Mouse (Mus musculus) heart, adult 2 months (tissue): ENCODE measurements around the gene Ndufb8. TPM values are rescaled to one million over a fixed set of nuclear protein-coding genes. Genes with fewer than 3 reads are reported as not detected.

ENCODE experiments used
- DNase-seq, 2 experiments: peaks; one replicate each; pipeline ENCODE4 v3.0.0; 2021
- H3K27ac ChIP-seq: fragments of 200-600 bp; 2 replicates; pipeline ENCODE4 v1.8.1; 2022
- H3K27me3 ChIP-seq: fragments of 200-500 bp; 2 replicates; pipeline ENCODE4 v1.6.1; 2012; ENCODE audit warnings: mild to moderate bottlenecking, low read length, inconsistent platforms, mixed read lengths; ENCODE audit not compliant: control insufficient read depth, insufficient read depth
- H3K36me3 ChIP-seq: fragments of 200-500 bp; 2 replicates; pipeline ENCODE4 v1.6.1; 2012; ENCODE audit warnings: low read length, inconsistent platforms; ENCODE audit not compliant: control insufficient read depth, insufficient read depth
- H3K4me1 ChIP-seq: fragments of 200-500 bp; 2 replicates; pipeline ENCODE4 v1.6.1; 2011; ENCODE audit warnings: low read length; ENCODE audit not compliant: control insufficient read depth, insufficient read depth
- H3K4me3 ChIP-seq: fragments of 200-600 bp; 2 replicates; pipeline ENCODE4 v1.8.1; 2022
- H3K79me2 ChIP-seq: fragments of 200-500 bp; replicated peaks from 2 replicates; pipeline ENCODE4 v1.6.1; 2012; ENCODE audit warnings: mild to moderate bottlenecking, inconsistent platforms, low read length, moderate library complexity, mixed read lengths; ENCODE audit not compliant: control insufficient read depth, insufficient read depth
- H3K9ac ChIP-seq: fragments of 200-500 bp; 2 replicates; pipeline ENCODE4 v1.6.1; 2012; ENCODE audit warnings: low read depth, mild to moderate bottlenecking, control low read depth, inconsistent platforms, low read length, mixed read lengths
- CTCF ChIP-seq: fragments of 200-600 bp; IDR thresholded peaks from 2 replicates; pipeline ENCODE4 v1.8.1; 2022; ENCODE audit warnings: antibody characterized with exemption, mild to moderate bottlenecking, moderate library complexity
- EP300 ChIP-seq: fragments of 200-500 bp; IDR thresholded peaks from 2 replicates; pipeline ENCODE4 v1.6.1; 2011; ENCODE audit warnings: low read depth, low read length, control low read depth; ENCODE audit not compliant: insufficient read depth
- POLR2A ChIP-seq: fragments of 200-500 bp; IDR thresholded peaks from 2 replicates; pipeline ENCODE4 v1.6.1; 2011; ENCODE audit warnings: mild to moderate bottlenecking, low read depth, low read length, control low read depth; ENCODE audit not compliant: insufficient read depth
- WGBS: fragments of 180-500 bp; shearing (Covaris S2); methylation state at CpG from one replicate; pipeline ENCODE4 v1.1.7; 2018; 5-methylcytosine and 5-hydroxymethylcytosine counted together
- intact Hi-C: fragments of 180-260 bp; cut with DNase I; formaldehyde crosslinking; loops from one replicate; pipeline ENCODE4 v1.15.1; 2025
- polyA plus RNA-seq: library from polyadenylated mRNA; depleted of rRNA; stranded (reverse); fragments of >200 nt; gene quantifications from 2 replicates; pipeline ENCODE4 v1.2.3, GENCODE M21; 2012
- total RNA-seq, 2 experiments: library from RNA; stranded (reverse); gene quantifications; 2 replicates each; pipeline ENCODE4 v1.2.3; 2021

Gene Ndufb8
- total and polyA plus RNA-seq, 3 experiments = 1,693 to 2,415 (median 1,987) TPM

GRCm38 (mm10) chr19:44544775-44545174, 10.5 kb downstream of the Ndufb8 start:
- no peaks in the 10 kb centered on the region; the same call in 1 of the 2 replicates for H3K36me3 ChIP-seq
- H3K27me3 ChIP-seq = no peaks in the 10 kb centered on the region
- peak; percentile 66 to 78 for DNase-seq
- no peaks in the 10 kb centered on the region for H3K79me2 ChIP-seq
- H3K4me3 ChIP-seq = peak overlapping the region; percentile 63
- no peaks in the 10 kb centered on the region for H3K4me1 ChIP-seq
- TF ChIP-seq CTCF (peak; percentile 84), POLR2A (no peak), EP300 (0 out of 2 replicates have a peak, but pooled peaks have one; percentile 12)
- 3% methylated on average over 13 of the region's 13 CpGs for WGBS
- H3K9ac ChIP-seq = no peak overlapping the region
- intact Hi-C loops = loop anchor here (5.0 to 10.0 kb wide), 2 partner anchors 172 to 300 kb away; no protein-coding TSS in a partner anchor
- no peak overlapping the region; the same call in 1 of the 2 replicates for H3K27ac ChIP-seq

GRCm38 (mm10) chr19:44544372-44544771, 10.9 kb downstream of the Ndufb8 start:
- H3K27ac ChIP-seq = no peak overlapping the region
- peak overlapping the region; percentile 63; the same call in 1 of the 2 replicates for H3K4me3 ChIP-seq
- intact Hi-C loops = loop anchor here (5.0 to 10.0 kb wide), 2 partner anchors 172 to 300 kb away; no protein-coding TSS in a partner anchor
- TF ChIP-seq POLR2A = no peak
- no peak for TF ChIP-seq EP300
- no peaks in the 10 kb centered on the region for H3K27me3 ChIP-seq
- H3K36me3 ChIP-seq = no peaks in the 10 kb centered on the region
- WGBS = 67% methylated on average over 10 of the region's 10 CpGs
- no peak overlapping the region for H3K9ac ChIP-seq
- H3K79me2 ChIP-seq = no peaks in the 10 kb centered on the region
- DNase-seq = no peak
- no peaks in the 10 kb centered on the region for H3K4me1 ChIP-seq

DNA sequence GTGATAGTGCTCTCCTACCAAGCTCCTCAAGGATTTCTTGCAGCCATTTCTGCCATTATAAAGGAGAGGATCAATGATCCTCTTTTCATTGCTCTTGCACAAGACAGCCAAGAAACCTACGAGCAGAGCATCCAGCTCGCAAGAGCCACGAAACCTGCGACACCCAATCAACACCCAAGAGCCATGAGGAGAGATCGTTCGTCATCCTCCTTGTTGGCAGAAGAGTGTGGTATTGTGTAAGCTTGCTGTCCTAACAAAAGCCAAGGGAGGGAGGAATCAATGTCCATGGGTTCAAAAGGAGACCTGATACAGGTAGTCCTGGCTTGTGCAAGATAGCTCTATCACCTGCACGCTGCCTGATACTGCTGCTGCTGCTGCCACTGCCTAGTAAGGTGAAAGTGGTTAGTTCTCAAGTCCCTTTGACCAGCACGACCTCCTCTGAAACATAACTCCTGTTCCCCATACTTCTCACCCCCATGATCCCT, 12.5 kb downstream of the Ndufb8 start:
- intact Hi-C loops = loop anchor here (5.0 to 10.0 kb wide), 2 partner anchors 170 to 298 kb away; no protein-coding TSS in a partner anchor
- no peak overlapping the region for H3K4me3 ChIP-seq
- no peaks in the 10 kb centered on the region for H3K36me3 ChIP-seq
- H3K27ac ChIP-seq = no peak overlapping the region
- TF ChIP-seq CTCF = no peak
- no peak for TF ChIP-seq EP300
- no peaks in the 10 kb centered on the region for H3K27me3 ChIP-seq
- no peak overlapping the region for H3K9ac ChIP-seq
- H3K79me2 ChIP-seq = no peaks in the 10 kb centered on the region
- no peak for DNase-seq
- H3K4me1 ChIP-seq = no peaks in the 10 kb centered on the region
- WGBS = 88% methylated on average over 8 of the region's 8 CpGs

DNA sequence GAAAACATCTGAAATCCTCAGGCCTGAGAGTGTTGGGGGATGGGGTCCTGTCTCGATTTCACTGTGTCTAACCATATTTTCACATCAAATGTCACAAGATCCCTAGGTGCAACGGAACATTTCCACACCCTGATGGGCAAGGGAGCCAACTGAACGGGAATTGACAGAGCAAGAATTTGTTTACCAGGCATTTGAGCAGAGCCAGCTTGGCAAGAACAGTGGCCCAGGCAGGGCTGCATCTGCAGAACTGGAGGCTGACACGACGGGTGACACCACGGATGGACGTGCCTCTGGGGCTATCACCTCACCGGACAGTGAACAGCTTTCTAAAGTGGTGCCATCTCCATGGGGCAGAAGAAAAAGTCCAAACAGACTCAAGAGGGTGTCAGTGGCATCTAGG, 17.8 kb downstream of the Ndufb8 start:
- intact Hi-C loops = no loop called here
- H3K9ac ChIP-seq = no peak overlapping the region

DNA sequence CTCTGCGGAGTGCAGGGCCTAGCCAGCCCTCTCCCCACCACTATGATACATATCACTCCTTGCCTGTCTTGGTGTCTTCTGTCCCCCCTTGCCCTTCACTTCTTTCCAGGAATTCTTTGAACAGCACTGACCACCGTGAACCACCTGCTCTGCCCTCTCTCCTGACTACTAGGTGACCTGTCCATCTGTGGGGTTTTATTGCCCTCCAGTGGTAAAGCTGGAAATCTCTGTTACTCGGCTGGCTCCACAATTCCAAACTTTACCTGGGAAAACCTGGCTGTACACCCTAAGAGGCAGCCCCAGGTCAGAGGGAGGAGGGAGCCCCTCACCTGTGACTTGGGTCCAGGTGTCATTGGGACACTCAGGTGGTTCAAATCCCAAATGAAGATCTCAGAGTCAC, 19.9 kb downstream of the Ndufb8 start:
- Histone ChIP-seq H3K79me2 (no peaks in the 10 kb centered on the region), H3K27ac (no peak overlapping the region), H3K27me3 (no peaks in the 10 kb centered on the region), H3K4me3 (no peak overlapping the region), H3K9ac (no peak overlapping the region), H3K4me1 (no peaks in the 10 kb centered on the region), H3K36me3 (no peaks in the 10 kb centered on the region)
- TF ChIP-seq CTCF (peak; percentile 52), POLR2A (no peak)
- intact Hi-C loops = no loop called here
- 38% methylated on average over 3 of the region's 3 CpGs for WGBS
- no peak for DNase-seq

More for the DNA sequence above, 17.8 kb downstream of the Ndufb8 start:
- Histone ChIP-seq H3K4me3 (no peak overlapping the region), H3K27ac (no peak overlapping the region), H3K36me3 (no peaks in the 10 kb centered on the region), H3K27me3 (no peaks in the 10 kb centered on the region), H3K4me1 (no peaks in the 10 kb centered on the region), H3K79me2 (no peaks in the 10 kb centered on the region)
- no peak for DNase-seq
- TF ChIP-seq EP300 (no peak), CTCF (no peak), POLR2A (no peak)
- WGBS = 81% methylated on average over 8 of the region's 8 CpGs

GRCm38 (mm10) chr19:44530018-44530417, 25.2 kb downstream of the Ndufb8 start:
- H3K9ac ChIP-seq = no peak overlapping the region
- intact Hi-C loops = no loop called here
- no peaks in the 10 kb centered on the region for H3K27me3 ChIP-seq
- H3K79me2 ChIP-seq = no peaks in the 10 kb centered on the region
- DNase-seq = no peak
- TF ChIP-seq POLR2A = no peak
- TF ChIP-seq CTCF = no peak
- H3K4me1 ChIP-seq = no peaks in the 10 kb centered on the region
- WGBS = 77% methylated on average over 6 of the region's 6 CpGs
- H3K27ac ChIP-seq = no peak overlapping the region
- H3K4me3 ChIP-seq = no peak overlapping the region
- H3K36me3 ChIP-seq = no peaks in the 10 kb centered on the region
